Mouse (Mus musculus): Measurements from ENCODE around the gene Adgrb2. TPM values are rescaled to one million over a fixed set of nuclear protein-coding genes. Genes with fewer than 3 reads are reported as not detected.

Adgrb2 gene
- total RNA-seq, 2 experiments from 2014 or later: 3.0 to 5.1 TPM

DNA sequence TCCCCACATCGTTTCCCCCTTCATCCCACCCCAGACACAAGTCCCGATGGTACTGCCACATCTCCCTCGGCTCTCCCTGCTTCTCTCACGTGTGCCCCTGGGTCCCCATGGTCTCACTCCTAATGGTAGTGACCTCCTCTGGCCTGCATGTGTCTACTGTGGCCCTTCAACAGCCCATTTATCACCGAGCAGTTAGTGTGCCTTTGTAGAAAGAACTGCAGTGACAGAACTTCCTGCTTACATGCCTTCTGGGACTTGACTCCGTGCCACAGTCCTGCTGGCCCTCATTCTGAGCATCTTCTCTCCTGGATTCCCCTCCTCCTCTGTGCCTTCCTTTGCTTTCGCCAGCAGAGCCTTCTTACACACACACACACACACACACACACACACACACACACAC is 78.5 kb downstream of the Adgrb2 start:
- no peak for DNase-seq (ENCODE audit: low spot score in 2 of 2)

DNA sequence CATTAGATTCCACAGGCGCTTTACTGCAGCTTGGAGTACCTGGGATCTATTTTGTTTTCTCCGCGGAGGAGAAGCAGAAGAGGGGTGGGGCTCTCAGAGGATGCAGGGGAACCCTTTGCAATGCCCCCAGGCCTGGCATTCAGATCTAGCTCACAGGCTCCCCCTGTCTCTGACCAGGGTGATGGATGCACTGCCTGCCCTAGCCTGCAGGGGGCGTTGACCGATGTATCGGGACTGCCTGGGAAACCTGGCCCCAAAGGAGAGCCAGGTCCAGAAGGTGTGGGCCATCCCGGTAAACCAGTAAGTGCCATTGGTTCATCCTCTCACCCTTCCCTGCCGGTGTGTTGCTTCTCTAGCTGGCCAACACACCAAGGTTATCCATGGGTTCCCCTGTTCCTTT is 82.1 kb downstream of the Adgrb2 start:
- no peak for DNase-seq (ENCODE audit: low spot score in 2 of 2)

DNA sequence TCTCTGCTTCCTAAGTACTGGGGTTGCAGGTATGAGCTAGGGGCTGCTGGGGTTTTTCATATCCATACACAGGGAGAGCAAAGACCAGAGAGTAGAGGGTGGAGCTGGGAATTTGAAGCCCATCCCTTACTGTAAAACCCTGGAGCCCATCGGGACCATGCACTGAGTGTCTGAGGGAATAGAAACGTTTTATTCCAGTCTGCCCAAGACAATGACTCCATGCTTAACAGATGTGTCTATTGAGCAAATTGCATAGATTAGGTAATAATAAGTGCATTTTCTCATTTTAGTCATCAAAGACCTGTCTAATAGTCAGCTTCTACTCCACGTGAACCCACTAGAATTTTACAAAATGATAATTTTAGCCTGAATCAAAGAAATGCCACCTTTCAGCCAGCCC is 85.9 kb downstream of the Adgrb2 start:
- no peak for DNase-seq (ENCODE audit: low spot score in 2 of 2)

DNA sequence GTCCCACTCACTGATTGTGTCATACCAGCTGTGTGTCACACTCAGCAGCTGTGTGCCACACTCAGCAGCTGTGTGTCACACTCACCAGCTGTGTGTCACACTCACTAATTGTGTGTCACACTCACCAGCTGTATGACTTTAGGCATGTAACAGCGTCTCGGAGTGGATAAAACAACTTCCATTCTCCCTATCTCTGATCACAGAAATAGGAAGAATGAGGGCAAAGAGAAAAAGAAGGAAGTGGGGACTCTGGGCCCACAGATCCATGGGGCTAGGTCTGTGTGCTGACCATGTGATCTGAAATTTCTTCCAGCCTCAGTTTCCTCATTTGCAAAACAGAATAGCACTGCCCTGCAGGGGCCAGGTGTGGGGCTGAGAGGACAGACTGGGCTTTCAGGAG is 87.1 kb downstream of the Adgrb2 start:
- DNase-seq (ENCODE audit: low spot score in 2 of 2): no peak

Other genes starting within 250 kb of the Adgrb2 start
- 10 to 100 TPM; 75.8 to 77.4 TPM for gene Khdrbs1, start 242.6 kb upstream of the Adgrb2 start, total RNA-seq (2021)
- gene Ptp4a2, start 173.7 kb upstream of the Adgrb2 start, total RNA-seq (2021): 100 to 1,000 TPM; 406 to 430 TPM
- gene Spocd1, start 55.6 kb upstream of the Adgrb2 start, total RNA-seq (2021): not detected
- 100 to 1,000 TPM; 125 to 153 TPM for gene Col16a1, start 63.0 kb downstream of the Adgrb2 start, total RNA-seq (2021)
- 10 to 100 TPM; 35.4 to 37.7 TPM for gene Pef1, start 117.7 kb downstream of the Adgrb2 start, total RNA-seq (2021)
- gene Hcrtr1, start 154.5 kb downstream of the Adgrb2 start, total RNA-seq (2021): not detected
- gene Tinagl1, start 190.3 kb downstream of the Adgrb2 start, total RNA-seq (2021): 10 to 100 TPM; 35.7 to 39.9 TPM
- not detected for gene Gm853, start 237.5 kb downstream of the Adgrb2 start, total RNA-seq (2021)